Mouse (Mus musculus) testis, adult 2 months (tissue): ENCODE results near the gene Gm49394. TPM values are rescaled to one million over a fixed set of nuclear protein-coding genes. Genes with fewer than 3 reads are reported as not detected.

ENCODE experiments used
- H3K27ac ChIP-seq: fragments of 200-500 bp; 2 replicates; pipeline ENCODE4 v1.5.1; 2012; ENCODE audit warnings: low read depth, low read length; ENCODE audit not compliant: control insufficient read depth, insufficient read depth
- H3K27me3 ChIP-seq: fragments of 200-500 bp; 2 replicates; pipeline ENCODE4 v1.6.1; 2012; ENCODE audit warnings: mild to moderate bottlenecking, low read length, moderate library complexity; ENCODE audit not compliant: control insufficient read depth, insufficient read depth
- H3K36me3 ChIP-seq: fragments of 200-500 bp; 2 replicates; pipeline ENCODE4 v1.6.1; 2012; ENCODE audit warnings: mild to moderate bottlenecking, low read length; ENCODE audit not compliant: control insufficient read depth, insufficient read depth
- H3K4me1 ChIP-seq: fragments of 200-500 bp; 2 replicates; pipeline ENCODE4 v1.6.1; 2012; ENCODE audit warnings: low read length; ENCODE audit not compliant: control insufficient read depth, insufficient read depth
- H3K4me3 ChIP-seq: fragments of 200-500 bp; 2 replicates; pipeline ENCODE4 v1.5.1; 2012; ENCODE audit warnings: low read depth, mild to moderate bottlenecking, low read length, moderate library complexity, mixed read lengths; ENCODE audit not compliant: control insufficient read depth
- CTCF ChIP-seq: fragments of 200-500 bp; IDR thresholded peaks from 2 replicates; pipeline ENCODE4 v1.5.1; 2012; ENCODE audit warnings: low read depth, mild to moderate bottlenecking, inconsistent platforms, low read length, moderate library complexity; ENCODE audit not compliant: control insufficient read depth, insufficient read depth, insufficient replicate concordance
- POLR2A ChIP-seq: fragments of 200-500 bp; IDR thresholded peaks from 2 replicates; pipeline ENCODE4 v1.6.1; 2012; ENCODE audit warnings: low read depth, mild to moderate bottlenecking, inconsistent platforms, low read length, moderate library complexity; ENCODE audit not compliant: control insufficient read depth
- polyA plus RNA-seq: library from polyadenylated mRNA; depleted of rRNA; stranded (reverse); fragments of >200 nt; gene quantifications from 2 replicates; pipeline ENCODE4 v1.2.3, GENCODE M21; 2012

The Gm49394 gene
- polyA plus RNA-seq, 1 experiment: 0.21 TPM

- Histone ChIP-seq H3K27me3 (peaks cover 2% of the 10 kb centered on the region; the same call in 1 of the 2 replicates), H3K4me3 (no peak overlapping the region), H3K4me1 (peaks cover 9% of the 10 kb centered on the region), H3K36me3 (no peaks in the 10 kb centered on the region), H3K27ac (no peak overlapping the region)
- TF ChIP-seq POLR2A: no peak
- no peak for TF ChIP-seq CTCF
These were observed 5.2 kb downstream of the Gm49394 start for GRCm38 (mm10) chr7:142664465-142665029.

DNA sequence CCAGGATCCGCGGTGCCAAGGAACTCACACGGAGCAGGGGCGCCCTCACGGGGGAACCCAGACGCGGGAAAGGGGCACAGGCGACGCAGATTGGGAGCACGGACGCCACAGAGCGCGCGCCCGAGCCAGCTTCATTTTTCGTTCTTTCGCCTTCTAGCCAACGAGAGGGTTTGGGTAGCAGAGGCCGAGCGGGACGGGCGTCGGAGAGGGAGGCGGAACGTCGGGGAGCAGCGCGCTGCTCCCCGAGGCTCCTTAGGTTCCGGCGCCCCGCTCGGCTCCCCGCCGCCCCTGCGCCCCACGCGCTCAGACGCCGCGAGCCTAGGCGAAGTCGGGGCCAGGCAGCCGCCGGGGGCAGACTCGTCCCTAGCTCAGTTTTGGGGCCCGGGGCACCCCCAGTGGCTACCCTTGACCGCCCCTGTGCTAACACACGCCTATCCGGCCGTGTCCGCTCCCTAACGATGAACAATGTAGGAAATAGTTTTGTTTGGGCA, 5.8 kb downstream of the Gm49394 start:
- TF ChIP-seq POLR2A (no peak), CTCF (no peak)
- H3K36me3 ChIP-seq: no peaks in the 10 kb centered on the region
- H3K4me3 ChIP-seq: peak overlapping the region; percentile 35; the same call in 1 of the 2 replicates
- H3K27ac ChIP-seq: no peak overlapping the region
- peaks cover 9% of the 10 kb centered on the region for H3K4me1 ChIP-seq
- peaks cover 2% of the 10 kb centered on the region; the same call in 1 of the 2 replicates for H3K27me3 ChIP-seq

DNA sequence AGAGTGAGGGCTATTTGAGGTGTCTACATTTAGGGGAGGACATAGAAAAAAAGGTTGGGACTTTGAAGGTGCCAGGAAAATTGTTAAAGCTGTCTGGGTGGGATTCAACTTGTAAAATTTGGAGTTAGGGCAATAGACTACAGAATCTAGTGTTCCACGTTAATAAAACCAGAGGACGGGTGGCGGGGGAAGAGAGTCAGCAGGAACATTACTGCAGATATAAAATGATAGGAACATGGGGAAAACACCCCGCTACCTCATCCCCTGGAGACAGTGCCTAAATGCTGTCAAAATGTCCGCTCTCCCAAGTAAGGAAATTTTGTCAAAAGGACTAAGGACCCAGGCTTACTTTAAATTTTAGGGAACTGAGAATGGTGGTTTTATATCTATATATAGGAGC, 6.6 kb downstream of the Gm49394 start:
- TF ChIP-seq POLR2A: no peak
- TF ChIP-seq CTCF: no peak
- Histone ChIP-seq H3K27me3 (peaks cover 2% of the 10 kb centered on the region; the same call in 1 of the 2 replicates), H3K27ac (no peak overlapping the region), H3K4me1 (peaks cover 9% of the 10 kb centered on the region), H3K36me3 (no peaks in the 10 kb centered on the region), H3K4me3 (no peak overlapping the region)

DNA sequence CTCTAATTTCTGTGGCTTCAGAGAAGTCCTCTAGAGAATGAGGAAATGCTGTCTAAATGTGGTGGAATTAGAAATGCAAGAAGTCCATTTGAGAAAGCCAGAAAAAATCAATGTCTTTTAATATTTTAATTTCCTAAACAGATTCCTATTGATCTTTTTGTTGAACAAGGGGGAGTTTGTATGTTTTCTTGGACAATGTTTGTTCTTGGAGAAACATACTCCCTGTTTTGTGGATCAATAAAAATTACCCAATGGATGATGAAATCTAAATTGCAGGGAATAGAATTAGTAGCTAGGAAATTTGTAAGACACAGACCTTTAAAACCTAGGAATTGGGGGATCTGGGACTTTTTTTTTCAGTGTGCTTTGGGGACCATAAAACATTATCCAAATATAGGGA, 7.9 kb downstream of the Gm49394 start:
- Histone ChIP-seq H3K4me3 (no peak overlapping the region), H3K27me3 (peaks cover 2% of the 10 kb centered on the region; the same call in 1 of the 2 replicates), H3K27ac (no peak overlapping the region), H3K4me1 (peaks cover 9% of the 10 kb centered on the region), H3K36me3 (no peaks in the 10 kb centered on the region)
- TF ChIP-seq POLR2A (no peak), CTCF (no peak)

DNA sequence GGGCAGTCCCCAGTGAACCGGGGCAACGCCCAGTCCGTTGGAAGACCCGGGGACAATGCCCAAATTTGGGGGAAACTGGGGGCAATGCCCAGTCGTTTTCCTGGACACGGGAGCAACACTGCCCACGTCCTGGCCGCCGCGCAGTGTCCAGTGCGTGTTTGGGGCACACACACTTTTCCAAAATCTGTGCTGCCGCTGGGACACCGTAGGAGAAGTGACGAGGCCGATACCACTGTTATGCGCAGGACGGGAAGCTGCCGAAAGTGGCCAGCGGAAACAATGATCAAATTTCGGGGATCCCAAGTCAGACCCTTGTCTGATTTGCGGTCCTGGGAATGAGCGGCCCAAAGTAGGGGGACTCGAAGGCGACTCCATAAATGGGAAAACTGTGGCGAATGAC, 8.7 kb downstream of the Gm49394 start:
- Histone ChIP-seq H3K36me3 (no peaks in the 10 kb centered on the region), H3K27me3 (peaks cover 2% of the 10 kb centered on the region; the same call in 1 of the 2 replicates), H3K4me1 (peaks cover 9% of the 10 kb centered on the region), H3K4me3 (no peak overlapping the region), H3K27ac (no peak overlapping the region)
- TF ChIP-seq CTCF (no peak), POLR2A (no peak)

GRCm38 (mm10) chr7:142660651-142660945, 9.1 kb downstream of the Gm49394 start:
- no peak overlapping the region for H3K27ac ChIP-seq

DNA sequence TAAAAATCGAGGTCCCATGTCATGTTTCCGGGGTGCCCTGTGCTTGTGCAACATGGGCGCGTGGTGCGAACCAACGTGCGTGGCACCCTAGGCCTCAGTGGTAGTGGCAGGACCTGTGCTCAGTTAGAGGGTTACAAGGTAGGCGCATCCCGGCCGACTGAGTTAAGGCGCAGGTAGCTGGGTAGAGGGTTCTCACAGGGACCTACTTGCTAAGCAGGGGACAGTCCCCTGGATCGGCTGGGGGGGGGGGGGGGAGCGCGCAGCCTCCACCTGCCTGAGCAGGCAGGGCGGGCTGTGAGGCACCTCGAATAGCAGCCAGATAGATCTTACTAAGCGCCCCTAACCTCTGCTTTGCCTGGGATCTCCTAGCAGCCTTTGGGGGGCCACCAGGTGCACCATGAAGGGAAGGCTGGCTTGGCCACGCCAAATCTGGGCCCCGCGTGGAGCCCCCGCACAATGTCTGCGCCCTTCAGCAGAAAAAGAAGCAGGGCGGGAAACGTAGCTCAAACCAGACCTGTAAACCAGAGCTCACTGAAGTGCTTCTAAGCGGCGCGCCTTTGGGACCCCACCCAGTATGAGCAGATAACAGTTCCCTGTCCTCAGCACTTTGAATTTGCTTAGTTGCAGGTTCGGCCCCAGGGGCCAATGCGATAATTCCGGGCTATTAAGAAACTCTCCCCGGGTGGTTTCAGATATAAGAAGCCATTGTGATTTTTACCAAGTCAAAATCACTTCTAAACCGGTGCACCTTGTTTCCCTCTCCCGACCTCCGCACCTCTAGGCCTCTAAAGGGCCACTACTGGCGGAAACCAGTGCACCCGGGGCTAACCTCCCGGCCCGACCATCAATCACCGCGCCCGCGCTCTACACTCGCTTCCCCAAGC, 9.7 kb downstream of the Gm49394 start:
- peaks cover 9% of the 10 kb centered on the region for H3K4me1 ChIP-seq
- no peak overlapping the region for H3K4me3 ChIP-seq
- H3K27ac ChIP-seq: no peak overlapping the region
- H3K36me3 ChIP-seq: no peaks in the 10 kb centered on the region
- no peak for TF ChIP-seq POLR2A
- peaks cover 2% of the 10 kb centered on the region; the same call in 1 of the 2 replicates for H3K27me3 ChIP-seq

More at GRCm38 (mm10) chr7:142660651-142660945, 9.1 kb downstream of the Gm49394 start:
- H3K4me3 ChIP-seq: no peak overlapping the region
- peaks cover 2% of the 10 kb centered on the region; the same call in 1 of the 2 replicates for H3K27me3 ChIP-seq
- TF ChIP-seq POLR2A (no peak), CTCF (no peak)
- peaks cover 9% of the 10 kb centered on the region for H3K4me1 ChIP-seq
- H3K36me3 ChIP-seq: no peaks in the 10 kb centered on the region
